8 mouse cellular contexts compared by ENCODE assay signal in the genomic region with DNA sequence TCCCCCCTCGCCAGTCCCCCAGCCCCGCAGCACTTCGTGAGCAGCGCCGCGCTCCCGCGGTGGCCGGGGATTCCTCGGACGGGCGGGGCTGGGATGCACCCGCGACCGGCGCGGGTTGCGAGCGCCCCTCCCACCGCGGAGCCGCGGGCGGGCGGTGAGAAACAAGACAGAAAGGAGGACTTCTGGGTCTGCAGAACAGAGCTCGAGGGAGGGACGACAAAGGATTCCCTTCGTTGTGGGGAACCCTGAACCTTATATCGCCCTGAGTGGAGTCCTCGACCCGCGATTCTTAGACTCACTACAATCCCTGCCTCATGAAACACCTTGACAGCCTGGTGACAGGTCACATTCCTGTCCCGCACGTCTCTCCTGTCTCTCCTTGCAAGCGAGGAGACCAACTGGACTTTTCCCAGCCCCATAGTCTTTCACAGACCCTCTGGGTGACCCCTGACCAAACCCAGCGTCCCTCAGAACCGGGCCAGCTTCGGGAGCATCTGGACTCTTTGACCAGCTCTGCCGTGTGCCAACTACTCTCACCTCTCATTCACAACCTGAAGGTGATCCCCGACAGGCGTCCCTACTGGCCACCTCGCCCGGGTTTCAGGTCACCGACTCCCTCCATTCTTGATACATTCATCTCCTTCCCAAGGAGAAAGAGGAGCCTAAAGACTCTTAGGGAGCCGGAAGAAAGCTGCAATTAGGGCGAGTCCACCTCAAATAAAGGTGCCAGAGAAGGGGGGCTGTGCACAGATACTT. TPM values are rescaled to one million over a fixed set of nuclear protein-coding genes. Genes with fewer than 3 reads are reported as not detected.
DNase-seq lines count a peak whose midpoint lies in the region; ATAC-seq and TF ChIP-seq lines count a peak whose summit lies in the region.

No protein-coding gene starts in this region.

- WGBS in cerebellum, adult 2 months = 2% methylated on average over 46 of the region's 46 CpGs
- 1% methylated on average over 46 of the region's 46 CpGs for WGBS in embryonic facial prominence, embryonic 10.5 days
- under 1% methylated on average over 46 of the region's 46 CpGs for WGBS in hindbrain, embryonic 14.5 days
- under 1% methylated on average over 46 of the region's 46 CpGs for WGBS in midbrain, embryonic 12.5 days

- no peak for TF ChIP-seq CTCF in cerebellum, adult 2 months (IDR thresholded peaks at IDR 0.05; ENCODE audit: borderline replicate concordance, insufficient read depth, low read depth, low read length)

- H3K27me3 ChIP-seq in cerebellum, adult 2 months (ENCODE audit: control insufficient read depth, insufficient read depth, low read length) = peaks cover 1% of the 10 kb centered on the region; the same call in 1 of the 2 replicates
- H3K27me3 ChIP-seq in embryonic facial prominence, embryonic 10.5 days (replicated peaks; ENCODE audit: low read depth, poor library complexity, severe bottlenecking) = peaks cover 48% of the 10 kb centered on the region
- H3K27me3 ChIP-seq in hindbrain, embryonic 14.5 days (ENCODE audit: control insufficient read depth, insufficient read depth, low read length) = no peaks in the 10 kb centered on the region
- H3K27me3 ChIP-seq in midbrain, embryonic 12.5 days = peaks cover 33% of the 10 kb centered on the region

- H3K9me3 ChIP-seq in embryonic facial prominence, embryonic 10.5 days = no peaks in the 10 kb centered on the region
- H3K9me3 ChIP-seq in hindbrain, embryonic 14.5 days (ENCODE audit: control insufficient read depth, low read length) = no peaks in the 10 kb centered on the region
- no peaks in the 10 kb centered on the region for H3K9me3 ChIP-seq in midbrain, embryonic 12.5 days

- peak overlapping the region; percentile 75 for H3K9ac ChIP-seq in hindbrain, embryonic 14.5 days
- peak overlapping the region; percentile 79 for H3K9ac ChIP-seq in midbrain, embryonic 12.5 days (replicated peaks)

- H3K27ac ChIP-seq in cerebellum, adult 2 months (ENCODE audit: insufficient read depth, low read length) = no peak overlapping the region
- H3K27ac ChIP-seq in embryonic facial prominence, embryonic 10.5 days (replicated peaks) = peak overlapping the region; percentile 96
- peak overlapping the region; percentile 96 for H3K27ac ChIP-seq in hindbrain, embryonic 14.5 days
- H3K27ac ChIP-seq in midbrain, embryonic 12.5 days (replicated peaks) = peak overlapping the region; percentile 97

- no peak for DNase-seq in cerebellum, adult 2 months
- no peak for DNase-seq in cerebellum, adult 8-10 months
- peak; percentile 54 for DNase-seq in 3134 (ENCODE audit: extremely low read depth, insufficient read length, low spot score)
- DNase-seq in embryonic facial prominence, embryonic 10.5 days (ENCODE audit: low spot score) = peak; percentile 63
- DNase-seq in hindbrain, embryonic 14.5 days (ENCODE audit: low spot score) = peak; percentile 43
- no peak for DNase-seq in layer of hippocampus, adult 11-12 months (ENCODE audit: low spot score)
- DNase-seq in lung, postnatal 14 days = no peak

- peak overlapping the region; percentile 79 for H3K4me2 ChIP-seq in hindbrain, embryonic 14.5 days (replicated peaks)
- H3K4me2 ChIP-seq in midbrain, embryonic 12.5 days (replicated peaks) = peak overlapping the region; percentile 80

- peaks cover 14% of the 10 kb centered on the region for H3K4me1 ChIP-seq in cerebellum, adult 2 months (ENCODE audit: control insufficient read depth, insufficient read depth, low read length)
- H3K4me1 ChIP-seq in embryonic facial prominence, embryonic 10.5 days = peaks cover 69% of the 10 kb centered on the region
- peaks cover 45% of the 10 kb centered on the region for H3K4me1 ChIP-seq in hindbrain, embryonic 14.5 days (replicated peaks; ENCODE audit: control insufficient read depth, insufficient read depth, low read length)
- peaks cover 72% of the 10 kb centered on the region for H3K4me1 ChIP-seq in midbrain, embryonic 12.5 days

- peak overlapping the region; percentile 33 for H3K4me3 ChIP-seq in cerebellum, adult 2 months (replicated peaks; ENCODE audit: insufficient read depth, low read depth, low read length)
- H3K4me3 ChIP-seq in embryonic facial prominence, embryonic 10.5 days = peak overlapping the region; percentile 66
- peak overlapping the region; percentile 44 for H3K4me3 ChIP-seq in hindbrain, embryonic 14.5 days (replicated peaks; ENCODE audit: low read length)
- peak overlapping the region; percentile 58 for H3K4me3 ChIP-seq in midbrain, embryonic 12.5 days

- H3K36me3 ChIP-seq in embryonic facial prominence, embryonic 10.5 days (replicated peaks) = peaks cover 16% of the 10 kb centered on the region
- peaks cover 7% of the 10 kb centered on the region; the same call in 1 of the 2 replicates for H3K36me3 ChIP-seq in hindbrain, embryonic 14.5 days (replicated peaks; ENCODE audit: control insufficient read depth, insufficient read depth)
- H3K36me3 ChIP-seq in midbrain, embryonic 12.5 days = peaks cover 9% of the 10 kb centered on the region

- no peak for TF ChIP-seq POLR2A in cerebellum, adult 2 months (IDR thresholded peaks at IDR 0.05; ENCODE audit: borderline replicate concordance, insufficient read depth, low read length)

- ATAC-seq in hindbrain, embryonic 14.5 days (ENCODE audit: low FRiP score) = no peak
- ATAC-seq in midbrain, embryonic 12.5 days (ENCODE audit: low FRiP score, low read depth) = no peak

RNA-seq across cellular contexts. Expression of gene Kcnn1, which starts 1.1 kb away (rescaled TPM):
- polyA plus RNA-seq in cerebellum, adult 2 months (2012; rRNA removed) = 19.4 and 22.1 TPM in 2 replicates
- polyA plus RNA-seq in embryonic facial prominence, embryonic 10.5 days (2016; fragmentation: Nextera tagmentation; extraction: Ambion mirVana) = 4.7 and 5.1 TPM in 2 replicates
- polyA plus RNA-seq in hindbrain, embryonic 14.5 days (2014; fragmentation: Nextera tagmentation; extraction: Ambion mirVana) = 10.0 and 14.3 TPM in 2 replicates
- 27.4 TPM in 2 replicates for polyA plus RNA-seq in midbrain, embryonic 12.5 days (2016; fragmentation: Nextera tagmentation; extraction: Ambion mirVana)

RNA-seq across cellular contexts. Expression of gene Ccdc124, which starts 9.6 kb away (rescaled TPM):
- 123 and 145 TPM in 2 replicates for polyA plus RNA-seq in cerebellum, adult 2 months (2012; rRNA removed)
- 173 and 179 TPM in 2 replicates for polyA plus RNA-seq in embryonic facial prominence, embryonic 10.5 days (2016; fragmentation: Nextera tagmentation; extraction: Ambion mirVana)
- 155 and 158 TPM in 2 replicates for polyA plus RNA-seq in hindbrain, embryonic 14.5 days (2014; fragmentation: Nextera tagmentation; extraction: Ambion mirVana)
- polyA plus RNA-seq in midbrain, embryonic 12.5 days (2016; fragmentation: Nextera tagmentation; extraction: Ambion mirVana) = 145 and 152 TPM in 2 replicates

RNA-seq across cellular contexts. Expression of gene Arrdc2, which starts 24.6 kb away (rescaled TPM):
- polyA plus RNA-seq in cerebellum, adult 2 months (2012; rRNA removed) = 33.1 and 34.0 TPM in 2 replicates
- polyA plus RNA-seq in embryonic facial prominence, embryonic 10.5 days (2016; fragmentation: Nextera tagmentation; extraction: Ambion mirVana) = 5.1 and 5.8 TPM in 2 replicates
- 7.2 and 8.7 TPM in 2 replicates for polyA plus RNA-seq in hindbrain, embryonic 14.5 days (2014; fragmentation: Nextera tagmentation; extraction: Ambion mirVana)
- polyA plus RNA-seq in midbrain, embryonic 12.5 days (2016; fragmentation: Nextera tagmentation; extraction: Ambion mirVana) = 10.4 and 10.5 TPM in 2 replicates

RNA-seq across cellular contexts. Expression of gene Slc5a5, which starts 28.4 kb away (rescaled TPM):
- 6.7 and 6.9 TPM in 2 replicates for polyA plus RNA-seq in cerebellum, adult 2 months (2012; rRNA removed)
- 0.30 and 0.40 TPM in 2 replicates for polyA plus RNA-seq in embryonic facial prominence, embryonic 10.5 days (2016; fragmentation: Nextera tagmentation; extraction: Ambion mirVana)
- polyA plus RNA-seq in hindbrain, embryonic 14.5 days (2014; fragmentation: Nextera tagmentation; extraction: Ambion mirVana) = 1.5 and 1.8 TPM in 2 replicates
- 0.55 and 0.69 TPM in 2 replicates for polyA plus RNA-seq in midbrain, embryonic 12.5 days (2016; fragmentation: Nextera tagmentation; extraction: Ambion mirVana)

RNA-seq across cellular contexts. Expression of gene Rpl18a, which starts 33.1 kb away (rescaled TPM):
- 1,458 and 1,510 TPM in 2 replicates for polyA plus RNA-seq in cerebellum, adult 2 months (2012; rRNA removed)
- 3,888 and 3,901 TPM in 2 replicates for polyA plus RNA-seq in embryonic facial prominence, embryonic 10.5 days (2016; fragmentation: Nextera tagmentation; extraction: Ambion mirVana)
- polyA plus RNA-seq in hindbrain, embryonic 14.5 days (2014; fragmentation: Nextera tagmentation; extraction: Ambion mirVana) = 2,214 and 2,704 TPM in 2 replicates
- polyA plus RNA-seq in midbrain, embryonic 12.5 days (2016; fragmentation: Nextera tagmentation; extraction: Ambion mirVana) = 2,550 and 2,750 TPM in 2 replicates

Comparison
In these comparisons a context has a peak if more than half of its experiments do, and no peak if none do; other contexts are left out.
1. DNase-seq: peak in 3134 (single experiment), embryonic facial prominence, embryonic 10.5 days (single experiment) and hindbrain, embryonic 14.5 days (single experiment); none in cerebellum, adult 2 months (0 of 2), cerebellum, adult 8-10 months (single experiment), layer of hippocampus, adult 11-12 months (single experiment) and lung, postnatal 14 days (single experiment).
2. Peak in every context shown above with its lines, with median percentiles within 50 percentile points of each other: H3K4me3 ChIP-seq.